ENCODE assay signal across 26 mouse cellular contexts in the genomic region with DNA sequence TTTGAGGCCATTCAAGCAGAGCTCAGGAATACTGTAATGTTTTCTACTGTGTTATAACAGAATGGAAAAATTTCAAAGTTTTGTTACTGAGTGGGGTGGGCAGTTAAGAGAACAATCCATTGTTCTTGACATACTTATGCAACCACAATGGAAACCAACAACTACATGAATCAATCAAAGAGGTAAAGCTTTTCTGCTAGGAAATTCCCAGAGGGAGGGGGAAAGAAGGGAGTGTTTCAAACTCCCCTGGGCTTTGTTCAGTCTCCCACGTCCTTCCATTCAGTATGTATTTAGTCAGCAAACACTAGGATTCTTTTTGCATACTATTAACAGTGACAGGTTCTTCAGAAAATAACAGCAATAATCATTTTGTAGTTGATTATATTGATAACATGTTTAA.
"Had no signal": no experiment of that assay in that cellular context is flagged by ENCODE, and none has a peak within 500 bp of the region (broad histone marks: within the 10 kb centered on the region; RNA-seq: fewer than 3 reads in every experiment).

No protein-coding gene starts in this region.

- ATAC-seq: hindbrain, embryonic 16.5 days; hindbrain, postnatal 0 days; intestine, embryonic 15.5 days; intestine, embryonic 16.5 days; intestine, postnatal 0 days had no signal

- H3K4me1 ChIP-seq: hindbrain, embryonic 10.5 days; hindbrain, embryonic 12.5 days; hindbrain, embryonic 13.5 days; hindbrain, embryonic 15.5 days; intestine, embryonic 15.5 days had no signal

- H3K4me2 ChIP-seq: heart, embryonic 11.5 days; heart, embryonic 12.5 days; heart, embryonic 13.5 days; heart, embryonic 15.5 days; hindbrain, embryonic 12.5 days; hindbrain, embryonic 13.5 days; hindbrain, embryonic 14.5 days; hindbrain, embryonic 15.5 days; intestine, embryonic 15.5 days; kidney, embryonic 15.5 days had no signal

- H3K4me3 ChIP-seq: heart, embryonic 12.5 days; heart, embryonic 13.5 days; heart, embryonic 15.5 days; hindbrain, embryonic 10.5 days; hindbrain, embryonic 12.5 days; hindbrain, embryonic 13.5 days; hindbrain, embryonic 15.5 days; intestine, embryonic 15.5 days; kidney, embryonic 15.5 days; layer of hippocampus, adult 2 months; left cerebral cortex, adult 2 months had no signal

- H3K27me3 ChIP-seq: heart, embryonic 12.5 days; heart, embryonic 13.5 days; heart, embryonic 15.5 days; hindbrain, embryonic 12.5 days; hindbrain, embryonic 13.5 days; hindbrain, embryonic 15.5 days; intestine, embryonic 15.5 days; kidney, embryonic 15.5 days had no signal

- H3K9me3 ChIP-seq: heart, embryonic 12.5 days; heart, embryonic 13.5 days; heart, embryonic 15.5 days; hindbrain, embryonic 10.5 days; hindbrain, embryonic 12.5 days; hindbrain, embryonic 13.5 days; hindbrain, embryonic 15.5 days; intestine, embryonic 15.5 days; kidney, embryonic 15.5 days had no signal

- H3K36me3 ChIP-seq: heart, embryonic 12.5 days; heart, embryonic 13.5 days; heart, embryonic 15.5 days; hindbrain, embryonic 10.5 days; hindbrain, embryonic 12.5 days; hindbrain, embryonic 13.5 days; hindbrain, embryonic 15.5 days; intestine, embryonic 15.5 days; kidney, embryonic 15.5 days had no signal

- H3K9ac ChIP-seq: heart, embryonic 12.5 days; heart, embryonic 13.5 days; heart, embryonic 15.5 days; hindbrain, embryonic 12.5 days; hindbrain, embryonic 13.5 days; hindbrain, embryonic 14.5 days; hindbrain, embryonic 15.5 days; intestine, embryonic 15.5 days; kidney, embryonic 15.5 days had no signal

- DNase-seq: heart, postnatal 14 days; heart, postnatal 36 days; heart, postnatal 4 days; kidney, adult 18-20 months; kidney, postnatal 10 days; kidney, postnatal 4 days; layer of hippocampus, adult 9-11 months; layer of hippocampus, postnatal 36 days had no signal

- H3K27ac ChIP-seq: heart, embryonic 13.5 days; heart, embryonic 15.5 days; hindbrain, embryonic 10.5 days; hindbrain, embryonic 12.5 days; hindbrain, embryonic 13.5 days; hindbrain, embryonic 14.5 days; hindbrain, embryonic 15.5 days; hindbrain, postnatal 0 days; intestine, embryonic 15.5 days; kidney, embryonic 15.5 days; kidney, postnatal 0 days; layer of hippocampus, adult 2 months; left cerebral cortex, adult 2 months had no signal
